Mouse (Mus musculus) neural tube, embryonic 14.5 days (tissue): ENCODE data around the gene Pdia2. TPM values are rescaled to one million over a fixed set of nuclear protein-coding genes. Genes with fewer than 3 reads are reported as not detected.

Source experiments
- ATAC-seq: fragments of 200-750 bp; cut with Nextera tagmentation; 2 replicates; pipeline ENCODE4 v1.8.0; 2017; ENCODE audit warnings: low read depth, mild to moderate bottlenecking, moderate TSS enrichment, moderate library complexity
- H3K27ac ChIP-seq: fragments of 300-500 bp; sonication (generic); 2 replicates; pipeline ENCODE4 v1.5.1; 2014; ENCODE audit warnings: low read depth, mild to moderate bottlenecking, control low read depth, low read length, moderate library complexity, mixed read lengths
- H3K27me3 ChIP-seq: fragments of 300-500 bp; sonication (generic); 2 replicates; pipeline ENCODE4 v1.6.1; 2014; ENCODE audit warnings: low read length; ENCODE audit not compliant: control insufficient read depth, insufficient read depth
- H3K36me3 ChIP-seq: fragments of 300-500 bp; sonication (generic); 2 replicates; pipeline ENCODE4 v1.6.1; 2014; ENCODE audit warnings: low read length, mixed read lengths; ENCODE audit not compliant: control insufficient read depth, insufficient read depth
- H3K4me1 ChIP-seq: fragments of 300-500 bp; sonication (generic); 2 replicates; pipeline ENCODE4 v1.6.1; 2014; ENCODE audit warnings: low read length; ENCODE audit not compliant: control insufficient read depth, insufficient read depth
- H3K4me2 ChIP-seq: fragments of 300-500 bp; sonication (generic); 2 replicates; pipeline ENCODE4 v1.6.1; 2014; ENCODE audit warnings: mild to moderate bottlenecking, low read depth, low read length, control low read depth
- H3K4me3 ChIP-seq: fragments of 300-500 bp; sonication (generic); 2 replicates; pipeline ENCODE4 v1.5.1; 2014; ENCODE audit warnings: low read depth, low read length, control low read depth, mixed read lengths
- H3K9ac ChIP-seq: fragments of 300-500 bp; sonication (generic); replicated peaks from 2 replicates; pipeline ENCODE4 v1.6.1; 2014; ENCODE audit warnings: low read depth, mild to moderate bottlenecking, control low read depth, low read length, mixed read lengths
- H3K9me3 ChIP-seq: fragments of 300-500 bp; sonication (generic); 2 replicates; pipeline ENCODE4 v1.6.1; 2016; ENCODE audit warnings: low read length; ENCODE audit not compliant: control insufficient read depth
- WGBS: fragments of 180-500 bp; shearing (Covaris S2); extraction: QIAGEN DNeasy Blood & Tissue Kit; methylation state at CpG from one replicate; pipeline ENCODE4 v1.1.7; 2014; 5-methylcytosine and 5-hydroxymethylcytosine counted together
- polyA plus RNA-seq: library from polyadenylated mRNA; unstranded; fragments of >200 nt; fragmentation: Nextera tagmentation; extraction: Ambion mirVana; gene quantifications from 2 replicates; pipeline ENCODE4 v1.2.1, GENCODE M21; 2014

Gene Pdia2
- polyA plus RNA-seq: 0.24 and 0.32 TPM in 2 replicates

DNA sequence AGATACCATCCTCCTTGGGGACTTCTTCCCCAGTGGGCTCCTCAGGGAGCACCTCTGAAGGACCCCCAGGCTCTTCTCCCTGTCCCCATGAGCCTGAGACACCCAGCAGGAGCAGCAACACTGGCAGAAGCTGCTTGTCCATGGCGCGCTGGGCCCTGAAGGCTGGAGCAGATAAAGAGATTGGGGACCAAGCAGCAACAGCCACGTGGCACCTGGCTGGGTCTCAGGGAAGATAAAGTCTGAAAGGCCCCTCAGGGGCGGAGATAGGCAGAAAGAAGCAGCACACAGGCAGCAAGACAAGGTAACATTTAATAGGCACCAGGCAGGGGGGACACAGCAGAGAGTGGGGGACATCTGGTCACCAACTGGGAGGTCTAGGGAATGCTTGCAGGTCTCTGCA lies at the start of gene Pdia2:
TSS of gene Pdia2 (minus strand) at position 196 of the 400 bp plus-strand sequence.
- no peak within 1 kb of the TSS for H3K9ac ChIP-seq
- peaks cover 25% of the 10 kb centered on the region for H3K27me3 ChIP-seq
- no peak within 1 kb of the TSS for H3K4me2 ChIP-seq
- no peak within 1 kb of the TSS for H3K4me3 ChIP-seq
- peaks cover 18% of the 10 kb centered on the region for H3K36me3 ChIP-seq
- no peaks in the 10 kb centered on the region for H3K9me3 ChIP-seq
- H3K4me1 ChIP-seq: 0 out of 2 replicates have a peak, but pooled peaks cover 8% of the 10 kb centered on the region
- no peak within 1 kb of the TSS for H3K27ac ChIP-seq
- no peak for ATAC-seq
- WGBS: 86% methylated on average over 4 of the region's 4 CpGs

DNA sequence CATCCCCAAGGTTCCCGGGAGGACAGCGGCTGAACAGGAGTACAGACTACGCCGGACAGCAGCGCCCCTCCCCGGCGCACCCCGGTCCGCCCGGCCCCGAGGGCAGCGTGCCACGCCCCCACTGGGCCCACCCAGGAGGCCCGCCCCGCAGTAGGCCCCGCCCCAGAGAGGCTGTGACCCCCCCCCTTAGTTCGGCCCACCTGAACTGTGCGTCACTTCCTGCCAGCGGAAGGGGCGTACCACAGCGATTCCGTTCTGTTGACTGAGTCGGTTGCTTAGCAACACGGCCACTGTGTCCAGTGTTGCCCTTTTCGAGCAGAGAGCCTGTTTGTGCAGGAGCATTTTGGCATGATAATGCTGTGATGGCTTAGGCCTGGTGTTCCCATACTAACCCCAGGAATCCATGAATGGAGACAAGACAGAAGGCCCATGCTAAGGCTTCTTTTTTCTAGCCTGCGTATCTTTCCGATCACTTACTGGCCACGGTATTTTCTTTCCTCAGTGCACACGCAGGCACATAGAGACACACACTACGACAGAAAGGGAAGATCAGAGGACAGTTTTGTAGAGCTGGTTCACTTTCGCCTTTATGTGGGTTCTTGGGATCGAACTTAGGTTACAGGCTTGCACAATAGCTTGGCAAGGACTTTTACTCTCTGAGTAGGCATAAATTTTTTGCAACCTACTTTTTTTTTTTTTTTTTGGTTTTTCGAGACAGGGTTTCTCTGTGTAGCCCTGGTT lies 45.4 kb upstream of the Pdia2 start, which contains the start of gene Fam234a:
TSS of gene Fam234a (minus strand) at position 142 of the 741 bp plus-strand sequence.
- Histone ChIP-seq H3K27ac (peak within 1 kb of the TSS; percentile 85), H3K4me1 (peaks cover 3% of the 10 kb centered on the region; the same call in 1 of the 2 replicates), H3K4me2 (peak within 1 kb of the TSS; percentile 76), H3K4me3 (peak within 1 kb of the TSS; percentile 79), H3K9me3 (no peaks in the 10 kb centered on the region), H3K9ac (peak within 1 kb of the TSS; percentile 78), H3K36me3 (no peaks in the 10 kb centered on the region), H3K27me3 (no peaks in the 10 kb centered on the region)
- WGBS: 6% methylated on average over 33 of the region's 33 CpGs
- ATAC-seq: peak; percentile 96

DNA sequence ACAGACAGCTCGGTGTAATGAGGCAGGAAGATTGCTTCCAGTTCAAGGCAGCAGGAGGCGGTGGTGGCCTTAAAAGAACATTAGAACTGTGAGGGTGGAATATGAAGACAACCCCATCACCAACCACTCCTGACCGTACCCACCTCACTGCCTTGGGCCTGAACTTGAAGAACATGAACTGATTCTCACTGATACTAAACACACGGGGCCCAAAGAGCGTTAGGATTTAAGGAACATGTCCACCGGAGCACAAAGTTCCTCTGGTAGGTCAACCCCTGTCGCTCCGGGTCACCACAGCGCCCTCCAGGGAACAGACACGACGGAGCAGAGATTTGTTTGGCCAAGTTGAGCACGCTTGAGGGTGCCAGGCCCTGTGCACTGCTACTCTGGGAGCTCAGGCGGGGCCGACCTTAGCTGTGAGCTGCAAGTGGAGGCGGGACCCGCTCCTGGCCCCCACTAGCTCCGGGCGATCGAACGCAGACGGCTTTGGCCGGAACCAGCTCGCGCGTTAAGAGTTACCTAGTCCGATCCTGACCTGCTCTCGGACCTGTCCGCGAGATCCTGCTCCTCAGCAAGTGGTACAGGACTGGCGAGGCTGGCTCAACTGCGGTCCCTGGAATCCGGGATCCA lies 44.7 kb upstream of the Pdia2 start:
- Histone ChIP-seq H3K4me2 (peak overlapping the region; percentile 76), H3K27ac (peak overlapping the region; percentile 85), H3K4me3 (peak overlapping the region; percentile 79), H3K4me1 (peaks cover 3% of the 10 kb centered on the region; the same call in 1 of the 2 replicates), H3K9ac (peak overlapping the region; percentile 78), H3K27me3 (no peaks in the 10 kb centered on the region), H3K9me3 (no peaks in the 10 kb centered on the region), H3K36me3 (no peaks in the 10 kb centered on the region)
- under 1% methylated on average over 32 of the region's 32 CpGs for WGBS
- peak; percentile 82 for ATAC-seq

DNA sequence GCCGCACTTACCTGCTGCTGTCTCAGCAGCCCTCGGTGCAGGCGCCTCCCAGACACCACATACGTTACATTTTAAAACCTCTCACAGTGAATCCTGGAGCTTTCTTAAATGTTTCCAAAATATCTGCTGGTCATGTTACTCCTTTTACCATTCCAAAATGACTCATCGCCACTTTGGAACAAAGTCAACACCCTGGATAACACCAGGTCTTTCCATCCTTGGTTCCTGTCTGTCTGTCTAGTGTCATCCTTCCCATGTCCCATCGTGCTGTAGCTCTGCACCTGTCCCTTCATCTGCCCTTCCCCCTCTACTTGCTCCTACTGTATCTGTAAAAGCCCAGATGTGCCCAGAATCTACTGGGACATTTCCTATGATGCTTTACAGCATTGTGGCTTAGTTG lies 42.1 kb upstream of the Pdia2 start:
- Histone ChIP-seq H3K9ac (no peak overlapping the region), H3K4me1 (peaks cover 3% of the 10 kb centered on the region; the same call in 1 of the 2 replicates), H3K27me3 (no peaks in the 10 kb centered on the region), H3K9me3 (no peaks in the 10 kb centered on the region), H3K4me3 (no peak overlapping the region), H3K36me3 (no peaks in the 10 kb centered on the region), H3K27ac (no peak overlapping the region), H3K4me2 (no peak overlapping the region)
- ATAC-seq: no peak
- WGBS: 81% methylated on average over 6 of the region's 6 CpGs

DNA sequence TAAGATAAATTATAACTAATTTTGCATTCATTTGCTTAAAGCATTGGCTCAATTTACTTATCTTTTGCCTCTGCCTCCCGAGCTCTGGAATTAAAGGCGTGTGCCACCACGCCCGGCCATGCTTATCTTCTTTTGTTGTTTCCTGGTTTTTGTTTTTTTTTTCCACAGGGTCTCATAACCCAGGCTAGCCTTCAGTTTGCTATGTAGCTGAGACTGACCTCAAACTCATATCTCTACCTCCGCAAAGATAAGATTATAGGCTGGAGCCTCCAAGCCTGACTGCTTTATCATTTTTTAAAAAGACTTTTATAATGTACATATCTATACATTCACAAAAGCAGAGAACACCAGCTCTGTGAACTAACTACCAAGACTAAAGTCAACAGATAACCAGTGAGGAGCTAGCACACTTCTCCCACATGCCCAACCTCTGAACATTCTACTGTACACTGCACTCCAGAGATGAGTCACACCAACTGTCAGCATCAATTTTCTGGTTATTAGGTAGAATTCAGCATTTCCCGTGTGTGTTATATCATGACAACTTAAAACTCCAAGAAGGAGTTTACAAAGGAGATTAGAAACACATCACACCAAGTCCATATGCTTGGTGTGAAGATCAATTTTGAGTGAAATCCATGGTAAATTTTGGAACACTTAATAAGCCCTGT lies 41.4 kb upstream of the Pdia2 start:
- Histone ChIP-seq H3K4me1 (peaks cover 3% of the 10 kb centered on the region; the same call in 1 of the 2 replicates), H3K36me3 (no peaks in the 10 kb centered on the region), H3K4me2 (no peak overlapping the region), H3K9ac (no peak overlapping the region), H3K9me3 (no peaks in the 10 kb centered on the region), H3K4me3 (no peak overlapping the region), H3K27me3 (no peaks in the 10 kb centered on the region), H3K27ac (no peak overlapping the region)
- no peak for ATAC-seq
- 88% methylated on average over 6 of the region's 6 CpGs for WGBS

DNA sequence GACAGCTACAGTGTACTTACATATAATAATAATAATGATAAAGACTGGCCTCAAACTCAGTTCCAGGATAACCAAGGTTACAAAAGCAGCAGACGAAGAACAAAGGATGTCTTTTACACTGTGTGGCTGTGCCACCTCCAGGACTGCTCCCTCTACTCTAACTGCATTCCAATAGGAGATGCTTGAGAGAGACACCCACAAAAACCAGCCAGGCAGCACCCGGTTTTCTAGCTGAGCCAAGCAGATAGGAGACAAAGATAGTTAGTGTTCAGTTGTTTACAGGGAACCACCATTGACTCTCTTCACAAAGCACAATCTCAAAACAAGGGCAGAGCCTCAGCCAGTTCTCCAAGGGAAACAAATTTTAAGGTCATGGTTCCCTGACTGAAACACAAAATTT lies 40.7 kb upstream of the Pdia2 start:
- Histone ChIP-seq H3K4me1 (peaks cover 3% of the 10 kb centered on the region; the same call in 1 of the 2 replicates), H3K4me3 (no peak overlapping the region), H3K27me3 (no peaks in the 10 kb centered on the region), H3K36me3 (no peaks in the 10 kb centered on the region), H3K4me2 (no peak overlapping the region), H3K9me3 (no peaks in the 10 kb centered on the region), H3K9ac (no peak overlapping the region), H3K27ac (no peak overlapping the region)
- 74% methylated on average over 2 of the region's 2 CpGs for WGBS
- ATAC-seq: no peak

DNA sequence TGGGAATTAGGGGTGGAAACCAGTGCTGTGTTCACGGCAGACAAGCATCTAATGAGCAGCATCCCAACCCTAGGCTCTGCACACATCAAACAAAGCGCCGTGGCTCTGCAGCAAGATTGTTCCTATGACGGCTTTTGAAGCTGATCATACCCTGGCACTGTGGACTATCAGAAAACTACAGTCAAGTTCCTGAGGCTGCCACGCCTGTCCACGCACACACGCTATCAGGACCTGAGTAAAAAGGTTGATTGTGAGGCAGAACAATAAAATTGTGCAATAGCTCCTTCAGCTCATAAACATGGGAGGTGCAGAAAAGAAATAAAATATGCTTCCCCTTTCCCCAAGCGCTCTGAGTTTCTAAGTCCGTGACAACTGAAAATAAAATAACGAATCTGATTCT lies 38.8 kb upstream of the Pdia2 start:
- Histone ChIP-seq H3K4me3 (no peak overlapping the region), H3K36me3 (no peaks in the 10 kb centered on the region), H3K4me2 (no peak overlapping the region), H3K4me1 (peaks cover 3% of the 10 kb centered on the region; the same call in 1 of the 2 replicates), H3K27me3 (no peaks in the 10 kb centered on the region), H3K9ac (no peak overlapping the region), H3K9me3 (no peaks in the 10 kb centered on the region), H3K27ac (no peak overlapping the region)
- no peak for ATAC-seq
- 88% methylated on average over 10 of the region's 10 CpGs for WGBS

DNA sequence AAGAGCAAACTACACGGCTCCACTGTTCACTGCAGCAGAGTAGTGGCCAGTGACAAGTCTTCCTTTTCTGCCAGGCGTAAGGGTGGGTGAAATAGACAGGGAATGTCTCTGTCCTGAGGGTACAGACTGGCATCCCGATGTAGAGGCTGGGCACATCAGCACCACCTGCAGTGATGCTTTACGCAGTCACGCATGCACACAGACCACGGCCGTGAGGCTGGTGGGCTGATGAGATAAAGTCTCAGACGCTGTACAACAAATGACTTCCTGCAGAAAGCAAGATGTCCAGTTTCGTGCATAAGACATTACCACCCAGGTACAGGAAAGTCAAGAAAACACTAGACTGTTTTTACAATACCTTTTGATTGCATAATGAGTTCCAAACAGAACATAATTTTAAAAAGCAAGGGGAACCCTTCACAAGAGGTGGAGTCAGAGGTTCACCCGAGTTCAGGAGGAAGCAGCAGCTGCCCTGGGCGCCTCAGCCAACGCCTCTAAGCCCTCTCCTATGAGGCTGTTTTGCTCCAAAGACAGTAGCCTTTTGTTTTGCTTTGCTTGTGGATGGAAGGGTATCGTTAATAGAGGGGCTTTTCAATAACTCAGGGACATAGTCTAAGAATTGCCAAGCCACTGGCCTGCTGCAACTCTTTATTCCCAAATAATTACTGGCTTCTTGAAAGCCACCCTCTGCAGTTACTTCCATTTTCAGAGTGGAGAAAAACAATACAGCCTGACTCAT lies 36.4 kb upstream of the Pdia2 start:
- ATAC-seq: no peak
- 43% methylated on average over 13 of the region's 13 CpGs for WGBS
- Histone ChIP-seq H3K27ac (no peak overlapping the region), H3K9ac (no peak overlapping the region), H3K9me3 (no peaks in the 10 kb centered on the region), H3K4me1 (no peaks in the 10 kb centered on the region), H3K4me2 (no peak overlapping the region), H3K4me3 (no peak overlapping the region), H3K36me3 (no peaks in the 10 kb centered on the region), H3K27me3 (no peaks in the 10 kb centered on the region)
